Mouse (Mus musculus): ENCODE measurements around the gene Upp2. TPM values are rescaled to one million over a fixed set of nuclear protein-coding genes. Genes with fewer than 3 reads are reported as not detected.

Upp2 gene
- polyA plus RNA-seq, 1 experiment from 2014 or later = 8.5 TPM

- H3K36me3 ChIP-seq (ENCODE audit: insufficient read depth, low read length) = no peaks in the 10 kb centered on the region
- H3K9ac ChIP-seq (replicated peaks; ENCODE audit: low read length) = no peak overlapping the region
- H3K27me3 ChIP-seq (ENCODE audit: insufficient read depth, low read length) = no peaks in the 10 kb centered on the region
- H3K27ac ChIP-seq (ENCODE audit: low read length) = no peak overlapping the region
- 60% methylated on average over 7 of the region's 7 CpGs for WGBS
- H3K4me3 ChIP-seq (ENCODE audit: low read length) = no peak overlapping the region
- H3K4me1 ChIP-seq (ENCODE audit: insufficient read depth, low read length) = no peaks in the 10 kb centered on the region
- no peak overlapping the region for H3K4me2 ChIP-seq (replicated peaks; ENCODE audit: low read depth, low read length)
- no peak for ATAC-seq (ENCODE audit: low FRiP score, low TSS enrichment)
- H3K9me3 ChIP-seq (ENCODE audit: low read length) = no peaks in the 10 kb centered on the region
Measured at GRCm38 (mm10) chr2:58787360-58787759, 220.3 kb downstream of the Upp2 start.

GRCm38 (mm10) chr2:58789934-58790333 is 222.8 kb downstream of the Upp2 start:
- Histone ChIP-seq H3K4me1 (ENCODE audit: insufficient read depth, low read length) (no peaks in the 10 kb centered on the region), H3K4me2 (replicated peaks; ENCODE audit: low read depth, low read length) (no peak overlapping the region)
- WGBS = 75% methylated on average over 7 of the region's 7 CpGs

GRCm38 (mm10) chr2:58790361-58790760 is 223.3 kb downstream of the Upp2 start:
- Histone ChIP-seq H3K4me1 (ENCODE audit: insufficient read depth, low read length) (no peaks in the 10 kb centered on the region), H3K4me2 (replicated peaks; ENCODE audit: low read depth, low read length) (no peak overlapping the region), H3K27me3 (ENCODE audit: insufficient read depth, low read length) (no peaks in the 10 kb centered on the region), H3K36me3 (ENCODE audit: insufficient read depth, low read length) (no peaks in the 10 kb centered on the region), H3K27ac (ENCODE audit: low read length) (no peak overlapping the region), H3K4me3 (ENCODE audit: low read length) (no peak overlapping the region), H3K9me3 (ENCODE audit: low read length) (no peaks in the 10 kb centered on the region), H3K9ac (replicated peaks; ENCODE audit: low read length) (no peak overlapping the region)
- ATAC-seq (ENCODE audit: low FRiP score, low TSS enrichment) = no peak
- WGBS = 91% methylated on average over 4 of the region's 4 CpGs

More at GRCm38 (mm10) chr2:58789934-58790333, 222.8 kb downstream of the Upp2 start:
- no peak for ATAC-seq (ENCODE audit: low FRiP score, low TSS enrichment)
- H3K9me3 ChIP-seq (ENCODE audit: low read length) = no peaks in the 10 kb centered on the region
- H3K36me3 ChIP-seq (ENCODE audit: insufficient read depth, low read length) = no peaks in the 10 kb centered on the region
- H3K27ac ChIP-seq (ENCODE audit: low read length) = no peak overlapping the region
- no peak overlapping the region for H3K9ac ChIP-seq (replicated peaks; ENCODE audit: low read length)
- no peak overlapping the region for H3K4me3 ChIP-seq (ENCODE audit: low read length)
- H3K27me3 ChIP-seq (ENCODE audit: insufficient read depth, low read length) = no peaks in the 10 kb centered on the region

- Histone ChIP-seq H3K4me3 (ENCODE audit: low read length) (no peak overlapping the region), H3K36me3 (ENCODE audit: insufficient read depth, low read length) (no peaks in the 10 kb centered on the region), H3K4me2 (replicated peaks; ENCODE audit: low read depth, low read length) (no peak overlapping the region), H3K9ac (replicated peaks; ENCODE audit: low read length) (no peak overlapping the region), H3K4me1 (ENCODE audit: insufficient read depth, low read length) (no peaks in the 10 kb centered on the region), H3K9me3 (ENCODE audit: low read length) (no peaks in the 10 kb centered on the region), H3K27me3 (ENCODE audit: insufficient read depth, low read length) (no peaks in the 10 kb centered on the region), H3K27ac (ENCODE audit: low read length) (no peak overlapping the region)
- 85% methylated on average over 15 of the region's 15 CpGs for WGBS
- no peak for ATAC-seq (ENCODE audit: low FRiP score, low TSS enrichment)
Measured at GRCm38 (mm10) chr2:58794489-58794888, 227.4 kb downstream of the Upp2 start.

- 87% methylated on average over 5 of the region's 5 CpGs for WGBS
- H3K27me3 ChIP-seq (ENCODE audit: insufficient read depth, low read length) = no peaks in the 10 kb centered on the region
- no peaks in the 10 kb centered on the region for H3K9me3 ChIP-seq (ENCODE audit: low read length)
- H3K27ac ChIP-seq (ENCODE audit: low read length) = no peak overlapping the region
- H3K4me2 ChIP-seq (replicated peaks; ENCODE audit: low read depth, low read length) = no peak overlapping the region
- no peaks in the 10 kb centered on the region for H3K36me3 ChIP-seq (ENCODE audit: insufficient read depth, low read length)
- no peak for ATAC-seq (ENCODE audit: low FRiP score, low TSS enrichment)
- no peak overlapping the region for H3K4me3 ChIP-seq (ENCODE audit: low read length)
- H3K9ac ChIP-seq (replicated peaks; ENCODE audit: low read length) = no peak overlapping the region
- no peaks in the 10 kb centered on the region for H3K4me1 ChIP-seq (ENCODE audit: insufficient read depth, low read length)
Measured at GRCm38 (mm10) chr2:58795432-58795831, 228.3 kb downstream of the Upp2 start.

GRCm38 (mm10) chr2:58797506-58797905 is 230.4 kb downstream of the Upp2 start:
- no peaks in the 10 kb centered on the region for H3K4me1 ChIP-seq (ENCODE audit: insufficient read depth, low read length)
- ATAC-seq (ENCODE audit: low FRiP score, low TSS enrichment) = no peak
- no peak overlapping the region for H3K4me2 ChIP-seq (replicated peaks; ENCODE audit: low read depth, low read length)
- 87% methylated on average over 4 of the region's 4 CpGs for WGBS
- H3K36me3 ChIP-seq (ENCODE audit: insufficient read depth, low read length) = no peaks in the 10 kb centered on the region
- no peak overlapping the region for H3K9ac ChIP-seq (replicated peaks; ENCODE audit: low read length)
- no peak overlapping the region for H3K4me3 ChIP-seq (ENCODE audit: low read length)
- H3K27me3 ChIP-seq (ENCODE audit: insufficient read depth, low read length) = no peaks in the 10 kb centered on the region
- no peaks in the 10 kb centered on the region for H3K9me3 ChIP-seq (ENCODE audit: low read length)
- no peak overlapping the region for H3K27ac ChIP-seq (ENCODE audit: low read length)

- Histone ChIP-seq H3K9me3 (ENCODE audit: low read length) (no peaks in the 10 kb centered on the region), H3K36me3 (ENCODE audit: insufficient read depth, low read length) (no peaks in the 10 kb centered on the region), H3K27me3 (ENCODE audit: insufficient read depth, low read length) (no peaks in the 10 kb centered on the region), H3K9ac (replicated peaks; ENCODE audit: low read length) (no peak overlapping the region), H3K4me2 (replicated peaks; ENCODE audit: low read depth, low read length) (no peak overlapping the region), H3K27ac (ENCODE audit: low read length) (no peak overlapping the region), H3K4me3 (ENCODE audit: low read length) (no peak overlapping the region), H3K4me1 (ENCODE audit: insufficient read depth, low read length) (no peaks in the 10 kb centered on the region)
- ATAC-seq (ENCODE audit: low FRiP score, low TSS enrichment) = no peak
- 83% methylated on average over 9 of the region's 9 CpGs for WGBS
Measured at GRCm38 (mm10) chr2:58799126-58799525, 232.0 kb downstream of the Upp2 start.

GRCm38 (mm10) chr2:58799623-58800022 is 232.5 kb downstream of the Upp2 start:
- Histone ChIP-seq H3K27ac (ENCODE audit: low read length) (no peak overlapping the region), H3K4me2 (replicated peaks; ENCODE audit: low read depth, low read length) (no peak overlapping the region), H3K9ac (replicated peaks; ENCODE audit: low read length) (no peak overlapping the region), H3K36me3 (ENCODE audit: insufficient read depth, low read length) (no peaks in the 10 kb centered on the region), H3K4me3 (ENCODE audit: low read length) (no peak overlapping the region), H3K9me3 (ENCODE audit: low read length) (no peaks in the 10 kb centered on the region), H3K27me3 (ENCODE audit: insufficient read depth, low read length) (no peaks in the 10 kb centered on the region), H3K4me1 (ENCODE audit: insufficient read depth, low read length) (no peaks in the 10 kb centered on the region)
- WGBS = 92% methylated on average over 5 of the region's 5 CpGs
- ATAC-seq (ENCODE audit: low FRiP score, low TSS enrichment) = no peak

- H3K36me3 ChIP-seq (ENCODE audit: insufficient read depth, low read length) = no peaks in the 10 kb centered on the region
- H3K27me3 ChIP-seq (ENCODE audit: insufficient read depth, low read length) = no peaks in the 10 kb centered on the region
- no peak overlapping the region for H3K9ac ChIP-seq (replicated peaks; ENCODE audit: low read length)
- H3K27ac ChIP-seq (ENCODE audit: low read length) = no peak overlapping the region
- no peak for ATAC-seq (ENCODE audit: low FRiP score, low TSS enrichment)
- no peak overlapping the region for H3K4me3 ChIP-seq (ENCODE audit: low read length)
- WGBS = 77% methylated on average over 2 of the region's 2 CpGs
- no peaks in the 10 kb centered on the region for H3K9me3 ChIP-seq (ENCODE audit: low read length)
- no peaks in the 10 kb centered on the region for H3K4me1 ChIP-seq (ENCODE audit: insufficient read depth, low read length)
- no peak overlapping the region for H3K4me2 ChIP-seq (replicated peaks; ENCODE audit: low read depth, low read length)
Measured at GRCm38 (mm10) chr2:58812941-58813340, 245.8 kb downstream of the Upp2 start.

GRCm38 (mm10) chr2:58828910-58829600 is 262.0 kb downstream of the Upp2 start:
- Histone ChIP-seq H3K9me3 (ENCODE audit: low read length) (no peaks in the 10 kb centered on the region), H3K4me3 (ENCODE audit: low read length) (no peak overlapping the region), H3K27me3 (ENCODE audit: insufficient read depth, low read length) (no peaks in the 10 kb centered on the region), H3K36me3 (ENCODE audit: insufficient read depth, low read length) (no peaks in the 10 kb centered on the region), H3K9ac (replicated peaks; ENCODE audit: low read length) (no peak overlapping the region), H3K4me1 (ENCODE audit: insufficient read depth, low read length) (no peaks in the 10 kb centered on the region), H3K4me2 (replicated peaks; ENCODE audit: low read depth, low read length) (no peak overlapping the region), H3K27ac (ENCODE audit: low read length) (peak overlapping the region; percentile 43; the same call in 1 of the 2 replicates)
- ATAC-seq (ENCODE audit: low FRiP score, low TSS enrichment) = no peak
- WGBS = 62% methylated on average over 3 of the region's 3 CpGs
